Mouse (Mus musculus) liver, embryonic 14.5 days (tissue): ENCODE results near the gene Bcas1.

Experiments
- CTCF ChIP-seq: IDR thresholded peaks from 2 replicates; pipeline ENCODE4 v1.5.1; 2016; ENCODE audit warnings: antibody characterized with exemption, low read depth, control low read depth
- EP300 ChIP-seq: IDR thresholded peaks from 2 replicates; pipeline ENCODE4 v1.6.1; 2016; ENCODE audit warnings: antibody characterized with exemption, low read depth

DNA sequence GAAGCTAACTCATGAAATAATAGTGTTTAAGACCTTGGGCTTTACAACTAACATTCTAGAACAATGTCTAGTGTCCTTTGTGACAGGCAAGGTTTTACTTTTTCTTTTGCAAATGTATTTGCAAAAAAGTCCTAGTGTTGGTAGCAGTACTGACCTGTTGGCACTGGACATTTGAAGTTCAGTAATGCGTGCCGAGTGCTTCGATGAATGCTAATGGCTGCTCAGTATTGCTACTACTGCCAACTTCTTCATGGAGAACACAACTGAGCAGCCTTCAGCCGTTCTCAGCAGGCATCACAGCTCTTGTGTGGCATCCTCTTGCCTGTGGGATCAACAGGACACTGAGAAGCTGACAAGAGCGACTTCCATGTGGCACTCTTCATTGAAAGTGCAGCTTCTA, 46.5 kb upstream of the Bcas1 start:
- TF ChIP-seq CTCF, result no peak
- no peak for TF ChIP-seq EP300
